Mouse (Mus musculus): ENCODE results near the gene Gm7029.

DNA sequence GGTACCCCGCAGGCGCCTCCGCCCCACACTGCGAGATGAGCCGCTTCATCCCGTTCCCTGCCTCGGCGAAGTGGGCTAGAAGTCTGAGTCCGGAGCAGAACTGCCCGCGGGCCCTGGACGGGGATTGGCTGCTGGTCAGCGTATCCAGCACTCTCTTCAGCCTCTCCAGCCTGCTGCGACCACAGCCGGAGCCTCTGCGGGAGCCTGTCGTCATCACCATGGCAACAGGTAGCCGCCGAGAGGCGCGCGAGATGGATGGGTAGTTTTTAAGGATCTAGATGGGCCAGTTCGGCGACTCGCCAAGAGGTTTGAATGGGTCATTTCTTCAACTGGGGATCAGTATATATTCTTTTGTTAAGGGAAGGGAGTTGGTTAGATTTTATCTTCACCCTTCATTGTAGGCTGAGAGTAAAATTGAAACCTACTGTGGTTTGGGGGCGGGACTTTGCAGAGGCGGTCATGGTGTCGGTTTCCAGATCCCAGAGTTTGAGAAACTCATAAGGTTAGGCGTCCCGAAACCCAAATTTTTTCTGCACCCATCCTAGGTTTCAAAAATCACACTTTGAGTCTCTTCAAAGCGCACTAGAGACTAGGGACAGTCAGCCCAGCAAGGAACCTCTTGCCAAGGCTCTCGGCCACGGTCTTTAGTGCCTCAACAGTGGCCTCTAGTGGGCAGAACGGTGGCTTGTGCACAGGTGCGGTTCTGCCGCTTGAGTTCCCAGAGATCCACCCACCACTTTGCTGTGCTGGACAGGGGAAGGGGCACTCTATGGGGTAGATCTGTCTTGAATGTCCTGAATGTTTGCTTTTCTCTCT is 46.9 kb downstream of the Gm7029 start:
- TF ChIP-seq CTCF (IDR thresholded peaks at IDR 0.05; ENCODE audit: low read depth, low read length) = peak; percentile 76; the same call in 1 of the 2 replicates
- no peak for TF ChIP-seq POLR2A (IDR thresholded peaks at IDR 0.05; ENCODE audit: borderline replicate concordance, low read depth, low read length)

All from bone marrow macrophage, adult 2 months (primary cell).